8 mouse cellular contexts compared by ENCODE assay signal in the genomic region with DNA sequence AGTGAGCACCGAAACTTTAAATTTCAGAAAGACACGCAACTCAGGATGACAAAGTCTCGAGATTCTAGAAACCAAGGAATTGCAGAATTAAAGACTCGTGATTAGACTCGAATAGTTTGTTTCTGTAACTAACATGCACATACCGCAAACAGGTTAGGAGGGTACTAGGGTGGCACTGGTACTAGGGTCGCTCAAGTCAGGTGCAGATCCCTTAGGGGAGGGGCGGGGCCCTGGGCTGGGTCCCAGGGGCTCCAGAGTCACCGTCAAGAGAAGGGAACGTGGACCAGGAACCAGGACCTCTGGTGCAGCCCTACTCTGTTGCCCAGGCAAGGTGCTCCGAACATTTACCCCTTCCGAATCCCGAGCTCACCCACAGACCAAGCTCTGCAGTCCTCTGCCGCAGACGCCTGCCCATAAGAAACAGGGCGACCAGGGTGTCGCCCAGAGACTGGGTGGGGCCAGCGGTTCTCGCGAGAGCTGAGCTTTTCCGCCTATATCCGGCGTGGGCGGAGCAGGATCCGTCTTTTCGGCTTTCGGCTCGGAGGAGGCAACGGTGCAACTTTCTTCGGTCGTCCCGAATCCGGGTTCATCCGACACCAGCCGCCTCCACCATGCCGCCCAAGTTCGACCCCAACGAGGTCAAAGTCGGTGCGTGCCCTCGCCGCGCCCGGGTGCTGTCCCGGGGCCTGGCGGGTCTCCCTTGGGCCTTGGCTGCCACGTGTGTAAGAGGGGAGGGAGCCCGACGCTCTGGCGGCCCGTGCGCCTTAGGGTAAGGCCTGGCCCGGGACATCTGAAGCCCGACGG. TPM values are rescaled to one million over a fixed set of nuclear protein-coding genes. Genes with fewer than 3 reads are reported as not detected.
DNase-seq lines count a peak whose midpoint lies in the region; ATAC-seq and TF ChIP-seq lines count a peak whose summit lies in the region.

A gene (plus strand): TSS at position 368 of the 804 bp plus-strand sequence.
A gene (minus strand): TSS at position 423 of the 804 bp plus-strand sequence.

- H3K9me3 ChIP-seq in ES-E14 (ENCODE audit: control insufficient read depth, insufficient read depth, low read depth, low read length) = no peaks in the 10 kb centered on the region
- no peaks in the 10 kb centered on the region for H3K9me3 ChIP-seq in forebrain, embryonic 16.5 days (ENCODE audit: control insufficient read depth, low read length)
- H3K9me3 ChIP-seq in lung, embryonic 15.5 days = no peaks in the 10 kb centered on the region

- intact Hi-C loops in heart, postnatal 36 days (cut with DNase I) = no loop called here

- DNase-seq in ES-E14 (ENCODE audit: low read depth, low spot score) = no peak
- DNase-seq in cerebellum, adult 11-12 months = peak; percentile 91
- peak; percentile 96 to 97 for DNase-seq in heart, postnatal 36 days
- DNase-seq in layer of hippocampus, adult 8-10 months (ENCODE audit: low spot score in 2 of 2) = peak; percentile 91 to 94
- peak; percentile 89 for DNase-seq in ovary, adult 18-20 months (ENCODE audit: low spot score)
- DNase-seq in thymus, postnatal 0 days (ENCODE audit: low spot score) = peak; percentile 97

- H3K4me1 ChIP-seq in ES-E14 (ENCODE audit: control insufficient read depth in 2 of 2, insufficient read depth in 2 of 2, low read length in 2 of 2, poor library complexity in 1 of 2) = peaks cover 0 to 3% of the 10 kb centered on the region in 2 experiments; a peak in 1 of 4 replicates
- H3K4me1 ChIP-seq in forebrain, embryonic 16.5 days (replicated peaks; ENCODE audit: control insufficient read depth, insufficient read depth, low read length) = peaks cover 32% of the 10 kb centered on the region
- peaks cover 44% of the 10 kb centered on the region for H3K4me1 ChIP-seq in lung, embryonic 15.5 days

- WGBS in forebrain, embryonic 16.5 days = 2% methylated on average over 55 of the region's 55 CpGs
- 3% methylated on average over 55 of the region's 55 CpGs for WGBS in lung, embryonic 15.5 days

- peaks cover 41% of the 10 kb centered on the region for H3K36me3 ChIP-seq in ES-E14 (ENCODE audit: control insufficient read depth, insufficient read depth, low read length, poor library complexity, severe bottlenecking)
- H3K36me3 ChIP-seq in forebrain, embryonic 16.5 days (ENCODE audit: control insufficient read depth, insufficient read depth) = peaks cover 13% of the 10 kb centered on the region
- peaks cover 24% of the 10 kb centered on the region for H3K36me3 ChIP-seq in lung, embryonic 15.5 days

- in situ Hi-C loops in ES-E14 (cut with MboI; ENCODE audit: low sequenced_read_pairs in 2 of 2, unreplicated experiment in 2 of 2) = no loop called here

- H3K27ac ChIP-seq in ES-E14 (ENCODE audit: insufficient read depth, low read depth, low read length, poor library complexity, severe bottlenecking) = peak within 1 kb of the TSS; percentile 93
- H3K27ac ChIP-seq in forebrain, embryonic 16.5 days (ENCODE audit: low read length) = peak within 1 kb of the TSS; percentile 66
- peak within 1 kb of the TSS; percentile 90 for H3K27ac ChIP-seq in lung, embryonic 15.5 days

- peak within 1 kb of the TSS; percentile 100 for H3K9ac ChIP-seq in ES-E14 (ENCODE audit: insufficient read depth, low read depth, low read length, poor library complexity, severe bottlenecking)
- peak within 1 kb of the TSS; percentile 86 for H3K9ac ChIP-seq in forebrain, embryonic 16.5 days (replicated peaks; ENCODE audit: low read depth, low read length)
- peak within 1 kb of the TSS; percentile 83 for H3K9ac ChIP-seq in lung, embryonic 15.5 days

- H3K4me2 ChIP-seq in forebrain, embryonic 16.5 days (ENCODE audit: low read length) = peak within 1 kb of the TSS; percentile 93
- peak within 1 kb of the TSS; percentile 73 for H3K4me2 ChIP-seq in lung, embryonic 15.5 days

- ATAC-seq in forebrain, embryonic 16.5 days = peak; percentile 97
- ATAC-seq in lung, embryonic 15.5 days (ENCODE audit: borderline replicate concordance, extremely low read depth, low FRiP score, low TSS enrichment) = peak; percentile 93

- H3K27me3 ChIP-seq in forebrain, embryonic 16.5 days (replicated peaks; ENCODE audit: control insufficient read depth, insufficient read depth, low read length) = no peaks in the 10 kb centered on the region
- no peaks in the 10 kb centered on the region for H3K27me3 ChIP-seq in lung, embryonic 15.5 days

- H3K4me3 ChIP-seq in ES-E14 (ENCODE audit: insufficient read depth in 1 of 2, low read depth in 1 of 2, low read length in 2 of 2, poor library complexity in 1 of 2, severe bottlenecking in 1 of 2) = peak within 1 kb of the TSS; percentile 84 to 99
- peak within 1 kb of the TSS; percentile 78 for H3K4me3 ChIP-seq in forebrain, embryonic 16.5 days (replicated peaks; ENCODE audit: low read length)
- peak within 1 kb of the TSS; percentile 73 for H3K4me3 ChIP-seq in lung, embryonic 15.5 days

TF ChIP-seq in ES-E14, 5 proteins besides CTCF, POLR2A, EP300 and RAD21:
- no peak for TF ChIP-seq MAFK (IDR thresholded peaks at IDR 0.05; ENCODE audit: insufficient read depth, low read depth, low read length)
- TF ChIP-seq ZNF384 (IDR thresholded peaks at IDR 0.05; ENCODE audit: low read depth, low read length) = no peak
- peak; percentile 82 for TF ChIP-seq HCFC1 (IDR thresholded peaks at IDR 0.05; ENCODE audit: borderline replicate concordance, insufficient read depth, low read length)
- TF ChIP-seq ZC3H11A (IDR thresholded peaks at IDR 0.05; ENCODE audit: borderline replicate concordance, low read depth, low read length) = no peak
- peak; percentile 98 for TF ChIP-seq CHD2 (IDR thresholded peaks at IDR 0.05; ENCODE audit: low read depth, low read length)

RNA-seq across cellular contexts. Expression of the first gene that starts in this region (rescaled TPM):
- total RNA-seq in ES-E14 (2012; rRNA removed) = 2,117 and 2,535 TPM in 2 replicates
- 101 and 105 TPM in 2 replicates for polyA plus RNA-seq in forebrain, embryonic 16.5 days (2015; fragmentation: Nextera tagmentation; extraction: Ambion mirVana)
- total RNA-seq in heart, postnatal 36 days (2021) = 10 to 100 TPM; 56.4 to 65.9 TPM
- 100 to 1,000 TPM; 120 to 150 (median 129) TPM for total RNA-seq in layer of hippocampus, adult 8-10 months (2022)
- 164 and 167 TPM in 2 replicates for polyA plus RNA-seq in lung, embryonic 15.5 days (2015; fragmentation: Nextera tagmentation; extraction: Ambion mirVana)
- polyA plus RNA-seq in thymus, postnatal 0 days (2015; fragmentation: Nextera tagmentation; extraction: Ambion mirVana) = 269 and 272 TPM in 2 replicates

RNA-seq across cellular contexts. Expression of the second gene that starts in this region (rescaled TPM):
- total RNA-seq in ES-E14 (2012; rRNA removed) = 16.7 and 27.7 TPM in 2 replicates
- polyA plus RNA-seq in forebrain, embryonic 16.5 days (2015; fragmentation: Nextera tagmentation; extraction: Ambion mirVana) = 18.1 and 21.9 TPM in 2 replicates
- total RNA-seq in heart, postnatal 36 days (2021) = 10 to 100 TPM; 14.1 to 17.0 TPM
- 10 to 100 TPM; 35.1 to 39.9 (median 38.6) TPM for total RNA-seq in layer of hippocampus, adult 8-10 months (2022)
- 7.5 and 9.7 TPM in 2 replicates for polyA plus RNA-seq in lung, embryonic 15.5 days (2015; fragmentation: Nextera tagmentation; extraction: Ambion mirVana)
- 3.3 and 4.0 TPM in 2 replicates for polyA plus RNA-seq in thymus, postnatal 0 days (2015; fragmentation: Nextera tagmentation; extraction: Ambion mirVana)

Comparison
In these comparisons a context has a peak if more than half of its experiments do, and no peak if none do; other contexts are left out.
1. RNA of the first gene that starts in this region (total RNA-seq): 2,117 to 2,535 TPM in ES-E14; 120 to 150 TPM in layer of hippocampus, adult 8-10 months and 56.4 to 65.9 TPM in heart, postnatal 36 days; every median in the first group is over 10 times any median in the second.
2. Peak in every context shown above with its lines, with median percentiles within 50 percentile points of each other: H3K27ac ChIP-seq, H3K4me3 ChIP-seq and H3K9ac ChIP-seq.